Comparison of ENCODE assay signal across 16 mouse cellular contexts in genomic region chr5:87372788-87373501, GRCm38 (mm10). TPM values are rescaled to one million over a fixed set of nuclear protein-coding genes. Genes with fewer than 3 reads are reported as not detected.
"Had no signal": no experiment of that assay in that cellular context is flagged by ENCODE, and none has a peak within 500 bp of the region (broad histone marks: within the 10 kb centered on the region; RNA-seq: fewer than 3 reads in every experiment).

No protein-coding gene starts in this region.

RNA-seq across cellular contexts. Expression of gene Ugt2a3, which starts 36.0 kb away (rescaled TPM):
- total RNA-seq: megakaryocyte progenitor cell, adult 5-6 weeks; midbrain, postnatal 0 days; monocyte, adult 5-6 weeks; neutrophil, adult 5-6 weeks had no signal
- polyA plus RNA-seq: liver, embryonic 13.5 days; liver, embryonic 15.5 days; lung, adult 2 months; lung, embryonic 15.5 days; lung, postnatal 0 days; macrophage; midbrain, embryonic 11.5 days; midbrain, embryonic 13.5 days; midbrain, embryonic 15.5 days; midbrain, postnatal 0 days; neural tube, embryonic 12.5 days; neural tube, embryonic 14.5 days; thymus, postnatal 0 days had no signal

RNA-seq across cellular contexts. Expression of gene Ugt2b38, which starts 51.1 kb away (rescaled TPM):
- total RNA-seq: megakaryocyte progenitor cell, adult 5-6 weeks; midbrain, postnatal 0 days; monocyte, adult 5-6 weeks; neutrophil, adult 5-6 weeks had no signal
- polyA plus RNA-seq: liver, embryonic 13.5 days; liver, embryonic 15.5 days; lung, adult 2 months; lung, embryonic 15.5 days; lung, postnatal 0 days; macrophage; midbrain, embryonic 11.5 days; midbrain, embryonic 13.5 days; midbrain, embryonic 15.5 days; midbrain, postnatal 0 days; neural tube, embryonic 12.5 days; neural tube, embryonic 14.5 days; thymus, postnatal 0 days had no signal
